Comparison of ENCODE assay signal across 9 mouse cellular contexts in genomic region chr2:119167866-119168256, GRCm38 (mm10). TPM values are rescaled to one million over a fixed set of nuclear protein-coding genes. Genes with fewer than 3 reads are reported as not detected.
DNase-seq lines count a peak whose midpoint lies in the region; ATAC-seq and TF ChIP-seq lines count a peak whose summit lies in the region.
"Had no signal": no experiment of that assay in that cellular context is flagged by ENCODE, and none has a peak within 500 bp of the region (broad histone marks: within the 10 kb centered on the region; RNA-seq: fewer than 3 reads in every experiment).

No protein-coding gene starts in this region.

- TF ChIP-seq CTCF in cortical plate, adult 2 months (IDR thresholded peaks at IDR 0.05; ENCODE audit: extremely low read depth, insufficient read depth, low read length), result no peak

- H3K27me3 ChIP-seq in kidney, embryonic 15.5 days, result peaks cover 27% of the 10 kb centered on the region
- peaks cover 13% of the 10 kb centered on the region for H3K27me3 ChIP-seq in intestine, embryonic 14.5 days (replicated peaks; ENCODE audit: control insufficient read depth, insufficient read depth, low read length)
- H3K27me3 ChIP-seq: Patski had no signal

- peak overlapping the region; percentile 99 for H3K4me2 ChIP-seq in kidney, embryonic 15.5 days
- H3K4me2 ChIP-seq in intestine, embryonic 14.5 days (ENCODE audit: low read length), result peak overlapping the region; percentile 99

- no peak for TF ChIP-seq POLR2A in cortical plate, adult 2 months (IDR thresholded peaks at IDR 0.05; ENCODE audit: extremely low read depth, insufficient read depth, low read length)

- peaks cover 34% of the 10 kb centered on the region for H3K4me1 ChIP-seq in kidney, embryonic 15.5 days
- H3K4me1 ChIP-seq in cortical plate, adult 2 months (ENCODE audit: control insufficient read depth, insufficient read depth, low read length), result peaks cover 4% of the 10 kb centered on the region; the same call in 1 of the 2 replicates
- peaks cover 8% of the 10 kb centered on the region for H3K4me1 ChIP-seq in intestine, embryonic 14.5 days (replicated peaks; ENCODE audit: control insufficient read depth, insufficient read depth, low read length)

- peak overlapping the region; percentile 56 for H3K4me3 ChIP-seq in kidney, embryonic 15.5 days (replicated peaks)
- H3K4me3 ChIP-seq in cortical plate, adult 2 months (ENCODE audit: insufficient read depth, low read length), result peak overlapping the region; percentile 38
- peak overlapping the region; percentile 56 for H3K4me3 ChIP-seq in intestine, embryonic 14.5 days (ENCODE audit: low read depth, low read length)

- no peaks in the 10 kb centered on the region for H3K36me3 ChIP-seq in kidney, embryonic 15.5 days
- H3K36me3 ChIP-seq in intestine, embryonic 14.5 days (ENCODE audit: control insufficient read depth, insufficient read depth, low read length), result no peaks in the 10 kb centered on the region

- ATAC-seq in kidney, embryonic 15.5 days (replicated peaks; ENCODE audit: low FRiP score), result peak; percentile 16
- peak; percentile 12; the same call in 1 of the 2 replicates for ATAC-seq in intestine, embryonic 14.5 days (replicated peaks; ENCODE audit: low FRiP score, low TSS enrichment, low read depth)

- no peaks in the 10 kb centered on the region for H3K9me3 ChIP-seq in kidney, embryonic 15.5 days (replicated peaks)
- H3K9me3 ChIP-seq in intestine, embryonic 14.5 days (ENCODE audit: control insufficient read depth, low read length), result no peaks in the 10 kb centered on the region

- WGBS in kidney, embryonic 15.5 days, result 4% methylated on average over 26 of the region's 26 CpGs
- WGBS in intestine, embryonic 14.5 days, result 4% methylated on average over 26 of the region's 26 CpGs

- H3K27ac ChIP-seq in kidney, embryonic 15.5 days, result no peak overlapping the region
- H3K27ac ChIP-seq in cortical plate, adult 2 months (ENCODE audit: insufficient read depth, low read length), result no peak overlapping the region
- H3K27ac ChIP-seq in intestine, embryonic 14.5 days (ENCODE audit: low read depth), result no peak overlapping the region

- peak overlapping the region; percentile 42 for H3K9ac ChIP-seq in kidney, embryonic 15.5 days
- H3K9ac ChIP-seq in intestine, embryonic 14.5 days (ENCODE audit: low read length), result peak overlapping the region; percentile 27

- DNase-seq in kidney, postnatal 10 days, result no peak
- DNase-seq in intestine, embryonic 14.5 days (ENCODE audit: low spot score), result no peak
- DNase-seq in neural tube, embryonic 10.5 days (ENCODE audit: extremely low spot score, low spot score), result peak; percentile 45
- DNase-seq in spleen, adult 18-20 months, result no peak
- DNase-seq in embryo, embryonic 11 days, result no peak
- DNase-seq in urinary bladder, adult 18-20 months (ENCODE audit: low spot score in 2 of 2), result no peak

RNA-seq across cellular contexts. Expression of gene Gchfr, which starts 0.3 kb away (rescaled TPM):
- polyA plus RNA-seq in kidney, embryonic 15.5 days (2015; fragmentation: Nextera tagmentation; extraction: Ambion mirVana), result 32.0 and 36.9 TPM in 2 replicates
- 0.96 and 1.3 TPM in 2 replicates for polyA plus RNA-seq in cortical plate, adult 2 months (2012; rRNA removed)
- polyA plus RNA-seq in intestine, embryonic 14.5 days (2014; fragmentation: Nextera tagmentation; extraction: Ambion mirVana), result 11.7 and 12.0 TPM in 2 replicates

RNA-seq across cellular contexts. Expression of gene Gm14137, which starts 6.4 kb away (rescaled TPM):
- polyA plus RNA-seq in kidney, embryonic 15.5 days (2015; fragmentation: Nextera tagmentation; extraction: Ambion mirVana), result 0.73 and 0.81 TPM in 2 replicates
- not detected in 2 replicates for polyA plus RNA-seq in cortical plate, adult 2 months (2012; rRNA removed)
- polyA plus RNA-seq in intestine, embryonic 14.5 days (2014; fragmentation: Nextera tagmentation; extraction: Ambion mirVana), result 0.13 and 0.30 TPM in 2 replicates

RNA-seq across cellular contexts. Expression of gene Rmdn3, which starts 11.0 kb away (rescaled TPM):
- polyA plus RNA-seq in kidney, embryonic 15.5 days (2015; fragmentation: Nextera tagmentation; extraction: Ambion mirVana), result 43.2 and 46.8 TPM in 2 replicates
- 58.4 and 62.0 TPM in 2 replicates for polyA plus RNA-seq in cortical plate, adult 2 months (2012; rRNA removed)
- polyA plus RNA-seq in intestine, embryonic 14.5 days (2014; fragmentation: Nextera tagmentation; extraction: Ambion mirVana), result 33.6 and 38.9 TPM in 2 replicates

RNA-seq across cellular contexts. Expression of gene Zfyve19, which starts 40.6 kb away (rescaled TPM):
- 51.8 and 55.4 TPM in 2 replicates for polyA plus RNA-seq in kidney, embryonic 15.5 days (2015; fragmentation: Nextera tagmentation; extraction: Ambion mirVana)
- polyA plus RNA-seq in cortical plate, adult 2 months (2012; rRNA removed), result 52.9 and 68.2 TPM in 2 replicates
- polyA plus RNA-seq in intestine, embryonic 14.5 days (2014; fragmentation: Nextera tagmentation; extraction: Ambion mirVana), result 44.2 and 63.2 TPM in 2 replicates

RNA-seq across cellular contexts. Expression of gene Dnajc17, which starts 40.7 kb away (rescaled TPM):
- polyA plus RNA-seq in kidney, embryonic 15.5 days (2015; fragmentation: Nextera tagmentation; extraction: Ambion mirVana), result 18.6 and 21.9 TPM in 2 replicates
- polyA plus RNA-seq in cortical plate, adult 2 months (2012; rRNA removed), result 25.8 and 25.9 TPM in 2 replicates
- 17.8 and 20.5 TPM in 2 replicates for polyA plus RNA-seq in intestine, embryonic 14.5 days (2014; fragmentation: Nextera tagmentation; extraction: Ambion mirVana)
